Mouse (Mus musculus) heart, adult 18-20 months (tissue): ENCODE data around the gene Nanos2. TPM values are rescaled to one million over a fixed set of nuclear protein-coding genes. Genes with fewer than 3 reads are reported as not detected.

Source experiments
- DNase-seq, 2 experiments: peaks; one replicate each; pipeline ENCODE4 v3.0.0; 2021 to 2022; ENCODE audit warnings: mixed read lengths in 1 of 2
- long read RNA-seq, 2 experiments: library from polyadenylated mRNA; stranded (forward); transcript quantifications; one replicate each; pipeline ENCODE4 v2.0.0; 2021
- total RNA-seq, 2 experiments: library from RNA; stranded (reverse); gene quantifications; 2 replicates each; pipeline ENCODE4 v1.2.3; 2021

The Nanos2 gene
- total RNA-seq = not detected
- long read RNA-seq, experiment 1 = 0 reads
- long read RNA-seq, experiment 2 = 0 reads

GRCm38 (mm10) chr7:18987100-18987499 is at the start of gene Nanos2:
Gene Nanos2, plus strand, starts transcription at chr7:18987400.
- DNase-seq = no peak

- DNase-seq = no peak
Observed at GRCm38 (mm10) chr7:18942376-18942775, 44.8 kb upstream of the Nanos2 start.

- no peak for DNase-seq
Observed at GRCm38 (mm10) chr7:18942815-18943214, 44.4 kb upstream of the Nanos2 start.

GRCm38 (mm10) chr7:18948151-18948550 is 39.0 kb upstream of the Nanos2 start:
- peak; percentile 64 to 90 for DNase-seq

GRCm38 (mm10) chr7:18949781-18950522 is 37.2 kb upstream of the Nanos2 start:
- DNase-seq = no peak

- no peak for DNase-seq
Observed at GRCm38 (mm10) chr7:18950523-18951315, 36.5 kb upstream of the Nanos2 start.

GRCm38 (mm10) chr7:18951397-18951796 is 35.8 kb upstream of the Nanos2 start:
- peak in 1 of 2 experiments; percentile 71 for DNase-seq

GRCm38 (mm10) chr7:18957569-18958383 is 29.4 kb upstream of the Nanos2 start:
- DNase-seq = peak; percentile 61 to 80

GRCm38 (mm10) chr7:18958384-18958766 is 28.8 kb upstream of the Nanos2 start:
- no peak for DNase-seq

GRCm38 (mm10) chr7:18959446-18959845 is 27.8 kb upstream of the Nanos2 start:
- peak; percentile 47 to 74 for DNase-seq

GRCm38 (mm10) chr7:18962171-18962792 is 24.9 kb upstream of the Nanos2 start:
- DNase-seq = no peak

GRCm38 (mm10) chr7:18962795-18963194 is 24.4 kb upstream of the Nanos2 start:
- DNase-seq = no peak

- DNase-seq = no peak
Observed at GRCm38 (mm10) chr7:18963294-18963843, 23.8 kb upstream of the Nanos2 start.

- no peak for DNase-seq
Observed at GRCm38 (mm10) chr7:18965312-18965711, 21.9 kb upstream of the Nanos2 start.

- DNase-seq = no peak
Observed at GRCm38 (mm10) chr7:18967603-18968002, 19.6 kb upstream of the Nanos2 start.

GRCm38 (mm10) chr7:18970956-18971355 is 16.2 kb upstream of the Nanos2 start:
- no peak for DNase-seq

- DNase-seq = no peak
Observed at GRCm38 (mm10) chr7:18978381-18978780, 8.8 kb upstream of the Nanos2 start.

GRCm38 (mm10) chr7:18986503-18986902 is 697 bp upstream of the Nanos2 start:
- DNase-seq = no peak

GRCm38 (mm10) chr7:18987747-18988146 is 547 bp downstream of the Nanos2 start:
- DNase-seq = no peak

- DNase-seq = no peak
Observed at GRCm38 (mm10) chr7:18988780-18989179, 1.6 kb downstream of the Nanos2 start.

- no peak for DNase-seq
Observed at GRCm38 (mm10) chr7:18989995-18990394, 2.8 kb downstream of the Nanos2 start.
